Mouse (Mus musculus): ENCODE measurements at regions not wholly inside any gene's neighbourhood (a gene's known extent, or its start where the extent isn't known, plus 50 kb on each side); places are given as distances from the start of the nearest gene placed in this dataset. TPM values are rescaled to one million over a fixed set of nuclear protein-coding genes. Genes with fewer than 3 reads are reported as not detected.

DNA sequence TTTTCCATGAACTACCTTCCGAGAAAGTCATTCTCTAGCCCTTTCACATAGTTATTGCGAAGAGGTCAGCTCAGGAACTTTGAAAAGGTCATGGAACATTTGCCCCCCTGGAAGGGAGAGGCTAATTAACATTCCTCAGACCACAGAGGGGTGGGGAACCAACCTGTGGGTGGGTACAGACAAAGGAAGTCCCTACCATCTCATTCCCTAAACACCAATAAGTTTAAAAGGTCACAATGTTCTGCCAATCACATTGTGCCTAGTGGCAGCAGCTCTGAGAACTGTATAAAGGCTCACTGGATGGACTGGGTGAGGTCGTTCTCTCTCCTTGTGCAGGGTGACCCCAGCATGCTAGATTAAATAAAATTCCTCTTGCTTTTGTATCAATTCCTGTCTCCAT is 64.8 kb upstream of the Ccdc85a start:
- no peaks in the 10 kb centered on the region for H3K4me1 ChIP-seq (replicated peaks)
- H3K27me3 ChIP-seq = no peaks in the 10 kb centered on the region
- H3K9ac ChIP-seq = no peak overlapping the region
- no peaks in the 10 kb centered on the region for H3K36me3 ChIP-seq
- H3K4me3 ChIP-seq = no peak overlapping the region
- no peak overlapping the region for H3K4me2 ChIP-seq
- H3K9me3 ChIP-seq = no peaks in the 10 kb centered on the region
- WGBS = 29% methylated on average over 3 of the region's 3 CpGs
- no peak overlapping the region for H3K27ac ChIP-seq
- ATAC-seq (ENCODE audit: low FRiP score) = no peak

DNA sequence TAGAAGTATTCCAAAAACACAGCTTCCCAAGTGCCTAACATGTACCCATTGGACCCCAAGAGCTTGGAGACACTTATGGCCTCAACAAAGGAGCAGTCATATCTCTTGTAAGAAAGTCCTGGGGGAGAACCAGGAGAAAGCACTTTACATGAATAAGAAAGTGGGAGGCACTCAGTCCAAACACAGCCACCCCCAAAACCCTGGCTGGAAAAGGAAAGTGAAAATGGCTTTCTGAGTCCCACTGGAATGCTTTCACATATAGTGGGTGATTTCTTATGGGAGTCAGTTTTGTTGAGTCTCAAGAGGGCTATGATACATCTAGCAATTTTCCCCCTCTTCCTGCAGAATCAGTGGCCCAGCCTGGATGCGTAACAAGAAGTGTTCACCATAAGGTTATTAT is 55.0 kb upstream of the Ccdc85a start:
- WGBS = 100% methylated on average over 1 of the region's 1 CpGs
- Histone ChIP-seq H3K36me3 (no peaks in the 10 kb centered on the region), H3K4me1 (replicated peaks) (no peaks in the 10 kb centered on the region), H3K9ac (no peak overlapping the region), H3K9me3 (no peaks in the 10 kb centered on the region), H3K4me2 (no peak overlapping the region), H3K27ac (no peak overlapping the region), H3K4me3 (no peak overlapping the region), H3K27me3 (no peaks in the 10 kb centered on the region)
- ATAC-seq (ENCODE audit: low FRiP score) = no peak

DNA sequence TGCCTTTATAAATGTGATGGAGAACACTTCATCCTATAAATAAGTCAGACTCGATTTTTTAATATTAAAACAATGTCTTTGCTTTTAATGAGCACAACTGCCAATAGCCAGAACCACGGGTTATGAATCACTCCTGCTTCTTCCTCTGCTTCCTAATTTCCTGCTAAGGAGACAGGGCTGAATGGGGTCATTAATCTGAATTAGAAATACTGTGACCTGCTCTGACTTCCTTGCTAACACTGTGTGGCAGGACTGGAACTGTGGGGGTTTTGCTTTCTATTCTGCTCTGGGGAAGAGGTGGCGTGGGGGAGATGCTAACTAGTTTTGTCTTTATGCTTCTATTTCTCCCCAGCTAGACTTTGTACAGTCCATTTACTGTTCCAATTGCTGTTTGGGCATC is 52.6 kb upstream of the Ccdc85a start:
- Histone ChIP-seq H3K4me3 (no peak overlapping the region), H3K27me3 (no peaks in the 10 kb centered on the region), H3K4me2 (no peak overlapping the region), H3K9me3 (no peaks in the 10 kb centered on the region), H3K4me1 (replicated peaks) (no peaks in the 10 kb centered on the region), H3K9ac (no peak overlapping the region), H3K36me3 (no peaks in the 10 kb centered on the region), H3K27ac (no peak overlapping the region)
- WGBS = 40% methylated on average over 3 of the region's 3 CpGs
- ATAC-seq (ENCODE audit: low FRiP score) = no peak

MicroRNAs in the stretch of these regions (microRNA counts, 519-probe panel; counts per million panel counts)
- microRNA mmu-miR-216a = 1,872 counts per million, percentile 10 among the panel's probes with 10 or more counts
- 3,547 counts per million, percentile 45 among the panel's probes with 10 or more counts for microRNA mmu-miR-216b
- 51.3 counts per million for microRNA mmu-miR-217

Small RNA genes in the stretch of these regions (microRNA-seq; reads per million reads assigned to microRNA genes)
- gene Mir216a (87.7 reads per million, percentile 48 among the genes with 10 or more reads in this experiment), gene Mir216b (not detected), gene Mir216c (not detected), gene Mir217 (306 reads per million, percentile 63 among the genes with 10 or more reads in this experiment)

Data from hindbrain, embryonic 13.5 days (tissue).